Mouse (Mus musculus): ENCODE measurements around the gene Nudt8. TPM values are rescaled to one million over a fixed set of nuclear protein-coding genes. Genes with fewer than 3 reads are reported as not detected.
A peak's percentile ranks its signal among the peaks of the same experiment; 100 is the strongest.

Nudt8 gene
- polyA plus RNA-seq, 1 experiment from 2014 or later = 22.0 TPM

DNA sequence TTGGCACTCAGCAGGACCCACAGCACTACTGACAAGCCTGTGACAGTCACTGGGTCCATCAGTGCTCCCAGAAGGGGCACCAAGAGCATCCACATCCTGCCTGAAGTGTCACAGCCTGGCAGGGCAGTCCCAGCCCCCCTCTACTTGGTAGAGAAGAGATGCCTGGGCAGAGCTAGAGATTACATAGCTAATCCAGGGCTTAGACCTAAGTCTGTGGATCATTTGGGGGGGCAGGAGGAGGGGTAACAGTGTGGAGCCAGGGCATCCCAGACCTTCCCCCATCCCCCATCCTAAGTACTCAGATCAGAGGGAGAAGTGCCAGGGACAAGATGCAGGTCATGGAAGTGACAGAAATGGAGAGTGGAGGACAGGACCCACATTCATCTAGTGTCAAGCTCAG lies 14.4 kb downstream of the Nudt8 start:
- Histone ChIP-seq H3K27me3 (ENCODE audit: control insufficient read depth, insufficient read depth, low read depth, low read length) (no peaks in the 10 kb centered on the region), H3K4me3 (ENCODE audit: low read length) (no peak overlapping the region), H3K9me3 (ENCODE audit: control insufficient read depth, low read length) (no peaks in the 10 kb centered on the region), H3K9ac (ENCODE audit: low read length) (no peak overlapping the region), H3K4me2 (ENCODE audit: low read depth, low read length) (no peak overlapping the region), H3K36me3 (ENCODE audit: control insufficient read depth, insufficient read depth, low read length) (peaks cover 3% of the 10 kb centered on the region), H3K27ac (ENCODE audit: low read length) (no peak overlapping the region), H3K4me1 (replicated peaks; ENCODE audit: control insufficient read depth, insufficient read depth, low read length) (peaks cover 10% of the 10 kb centered on the region)
- no peak for ATAC-seq (ENCODE audit: low read depth)

DNA sequence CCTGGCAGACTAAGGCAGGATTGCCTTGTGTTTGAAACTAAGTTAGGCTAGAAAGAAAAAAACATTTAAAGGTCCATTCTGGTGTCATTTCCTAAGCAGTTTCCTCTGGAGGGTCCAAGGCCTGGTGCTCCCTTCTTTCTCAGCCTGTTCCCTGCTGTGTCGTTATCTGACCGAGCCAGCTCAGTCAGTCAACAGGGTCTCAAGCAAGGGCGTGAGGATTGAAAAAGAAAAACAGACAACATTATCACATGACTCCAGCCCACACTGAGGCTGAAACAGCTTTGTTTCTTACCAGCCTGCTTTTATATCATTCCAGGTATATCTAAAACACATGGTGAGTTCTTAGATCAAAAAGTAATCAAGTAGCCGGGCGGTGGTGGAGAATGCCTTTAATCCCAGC lies 15.3 kb downstream of the Nudt8 start:
- H3K27ac ChIP-seq (ENCODE audit: low read length) = no peak overlapping the region
- peaks cover 10% of the 10 kb centered on the region for H3K4me1 ChIP-seq (replicated peaks; ENCODE audit: control insufficient read depth, insufficient read depth, low read length)
- no peak overlapping the region for H3K9ac ChIP-seq (ENCODE audit: low read length)
- H3K27me3 ChIP-seq (ENCODE audit: control insufficient read depth, insufficient read depth, low read depth, low read length) = no peaks in the 10 kb centered on the region
- H3K4me2 ChIP-seq (ENCODE audit: low read depth, low read length) = no peak overlapping the region
- no peak overlapping the region for H3K4me3 ChIP-seq (ENCODE audit: low read length)
- no peaks in the 10 kb centered on the region for H3K36me3 ChIP-seq (ENCODE audit: control insufficient read depth, insufficient read depth, low read length)
- 53% methylated on average over 5 of the region's 5 CpGs for WGBS
- ATAC-seq (ENCODE audit: low read depth) = no peak
- H3K9me3 ChIP-seq (ENCODE audit: control insufficient read depth, low read length) = no peaks in the 10 kb centered on the region

DNA sequence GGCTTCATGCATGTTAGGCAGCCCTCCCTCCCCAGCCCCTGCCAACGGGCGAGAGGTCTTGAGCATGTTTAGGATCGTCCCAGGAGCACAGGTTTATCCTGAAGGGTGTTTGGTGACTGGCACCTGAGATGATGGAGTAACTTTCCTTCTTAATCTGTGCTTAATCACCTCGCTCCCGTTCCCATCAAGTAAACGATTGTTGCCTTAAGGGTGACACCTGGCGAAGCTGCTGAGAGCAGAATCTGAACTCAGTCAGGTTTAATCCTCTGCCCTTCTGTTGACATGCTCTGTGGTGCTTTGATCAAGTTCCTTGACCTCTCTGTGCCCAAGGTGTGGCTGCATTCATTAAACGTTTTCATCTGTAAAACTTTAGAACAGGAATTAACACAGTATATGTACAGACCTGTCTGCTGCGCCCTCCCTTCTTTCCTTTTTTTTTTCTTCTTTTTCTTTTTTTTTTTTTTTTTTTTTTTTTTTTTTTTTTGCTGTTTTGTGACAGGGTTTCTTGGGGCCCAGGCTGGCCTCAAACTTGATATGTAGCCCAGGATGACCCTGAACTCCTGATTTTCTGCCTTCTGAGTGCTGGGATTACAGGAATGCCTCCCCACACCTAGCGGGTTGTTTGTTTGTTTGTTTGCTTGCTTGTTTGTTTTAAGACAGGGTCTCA lies 17.7 kb downstream of the Nudt8 start:
- no peaks in the 10 kb centered on the region for H3K9me3 ChIP-seq (ENCODE audit: control insufficient read depth, low read length)
- WGBS = 41% methylated on average over 10 of the region's 10 CpGs
- H3K36me3 ChIP-seq (ENCODE audit: control insufficient read depth, insufficient read depth, low read length) = no peaks in the 10 kb centered on the region
- no peak overlapping the region for H3K27ac ChIP-seq (ENCODE audit: low read length)
- H3K27me3 ChIP-seq (ENCODE audit: control insufficient read depth, insufficient read depth, low read depth, low read length) = no peaks in the 10 kb centered on the region
- peaks cover 2% of the 10 kb centered on the region; the same call in 1 of the 2 replicates for H3K4me1 ChIP-seq (replicated peaks; ENCODE audit: control insufficient read depth, insufficient read depth, low read length)
- ATAC-seq (ENCODE audit: low read depth) = no peak
- H3K4me2 ChIP-seq (ENCODE audit: low read depth, low read length) = no peak overlapping the region
- 0 out of 2 replicates have a peak overlapping the region, but pooled peaks have one; percentile 0 for H3K9ac ChIP-seq (ENCODE audit: low read length)
- H3K4me3 ChIP-seq (ENCODE audit: low read length) = no peak overlapping the region

DNA sequence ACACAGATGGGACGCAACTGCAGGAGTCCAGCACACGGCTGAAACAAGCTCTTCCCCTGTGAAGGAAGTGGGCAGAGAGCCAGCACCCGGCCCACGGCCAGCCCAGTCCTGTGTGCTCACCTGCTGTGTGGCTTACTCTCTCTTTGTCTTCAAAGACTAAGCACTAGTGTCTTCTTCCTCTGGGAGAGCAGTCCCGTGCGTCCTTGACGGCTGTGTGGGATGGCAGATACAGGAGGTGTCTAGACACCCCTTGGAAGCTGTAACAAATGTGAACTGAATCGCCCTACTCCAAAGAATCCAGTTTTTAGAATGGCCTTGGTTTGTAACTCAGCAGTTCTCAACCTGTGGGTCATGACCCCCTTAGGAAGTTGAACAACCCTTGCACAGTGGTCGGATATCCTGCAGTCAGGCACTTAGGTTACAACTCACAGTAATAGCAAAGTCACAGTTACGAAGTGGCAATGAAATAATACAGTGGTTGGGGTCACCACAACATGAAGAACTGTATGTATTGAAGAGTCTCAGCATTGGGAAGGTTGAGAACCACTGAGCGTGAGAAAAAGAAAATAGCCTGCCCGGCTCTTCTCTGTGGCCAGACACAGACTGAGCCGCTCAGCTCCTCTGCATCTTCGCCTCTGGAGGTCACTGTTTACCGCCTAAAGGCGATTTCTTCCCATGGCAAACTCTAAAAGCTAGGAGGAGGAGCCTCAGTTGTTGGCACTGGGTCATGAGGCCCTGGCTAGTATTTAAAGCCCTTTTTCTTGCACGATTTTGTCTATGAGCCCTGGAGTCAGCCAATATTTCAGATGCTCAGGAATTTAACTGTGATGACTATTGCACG lies 18.6 kb downstream of the Nudt8 start:
- no peak overlapping the region for H3K27ac ChIP-seq (ENCODE audit: low read length)
- H3K4me1 ChIP-seq (replicated peaks; ENCODE audit: control insufficient read depth, insufficient read depth, low read length) = peaks cover 2% of the 10 kb centered on the region; the same call in 1 of the 2 replicates
- H3K4me3 ChIP-seq (ENCODE audit: low read length) = no peak overlapping the region
- H3K27me3 ChIP-seq (ENCODE audit: control insufficient read depth, insufficient read depth, low read depth, low read length) = no peaks in the 10 kb centered on the region
- ATAC-seq (ENCODE audit: low read depth) = peak; percentile 94
- peak overlapping the region; percentile 31; the same call in 1 of the 2 replicates for H3K9ac ChIP-seq (ENCODE audit: low read length)
- H3K36me3 ChIP-seq (ENCODE audit: control insufficient read depth, insufficient read depth, low read length) = no peaks in the 10 kb centered on the region
- H3K9me3 ChIP-seq (ENCODE audit: control insufficient read depth, low read length) = no peaks in the 10 kb centered on the region
- H3K4me2 ChIP-seq (ENCODE audit: low read depth, low read length) = no peak overlapping the region
- 24% methylated on average over 18 of the region's 18 CpGs for WGBS

DNA sequence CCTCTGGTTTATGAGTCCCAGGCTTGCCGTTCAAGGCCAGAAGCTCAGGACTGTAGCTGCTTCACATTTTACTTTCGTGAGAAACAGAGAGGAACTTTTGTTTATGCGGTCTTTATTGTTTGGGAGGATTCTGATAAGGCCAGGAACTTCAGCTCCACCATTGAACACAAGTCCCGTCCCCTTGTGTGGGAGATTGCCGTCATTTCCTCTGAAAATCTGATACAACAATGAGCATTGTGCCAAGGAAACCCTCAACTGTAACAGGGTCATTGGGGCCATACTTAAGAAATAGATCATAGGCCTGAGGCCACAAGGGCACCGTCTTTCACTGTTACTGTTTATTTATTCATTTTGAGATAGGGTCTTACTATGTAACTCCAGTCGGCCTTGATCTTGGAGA lies 22.8 kb downstream of the Nudt8 start:
- Histone ChIP-seq H3K9ac (ENCODE audit: low read length) (no peak overlapping the region), H3K9me3 (ENCODE audit: control insufficient read depth, low read length) (peaks cover 2% of the 10 kb centered on the region; the same call in 1 of the 2 replicates), H3K4me3 (ENCODE audit: low read length) (no peak overlapping the region), H3K4me1 (replicated peaks; ENCODE audit: control insufficient read depth, insufficient read depth, low read length) (peaks cover 2% of the 10 kb centered on the region; the same call in 1 of the 2 replicates), H3K27me3 (ENCODE audit: control insufficient read depth, insufficient read depth, low read depth, low read length) (no peaks in the 10 kb centered on the region), H3K27ac (ENCODE audit: low read length) (no peak overlapping the region), H3K36me3 (ENCODE audit: control insufficient read depth, insufficient read depth, low read length) (no peaks in the 10 kb centered on the region), H3K4me2 (ENCODE audit: low read depth, low read length) (no peak overlapping the region)
- 48% methylated on average over 7 of the region's 7 CpGs for WGBS
- ATAC-seq (ENCODE audit: low read depth) = no peak

DNA sequence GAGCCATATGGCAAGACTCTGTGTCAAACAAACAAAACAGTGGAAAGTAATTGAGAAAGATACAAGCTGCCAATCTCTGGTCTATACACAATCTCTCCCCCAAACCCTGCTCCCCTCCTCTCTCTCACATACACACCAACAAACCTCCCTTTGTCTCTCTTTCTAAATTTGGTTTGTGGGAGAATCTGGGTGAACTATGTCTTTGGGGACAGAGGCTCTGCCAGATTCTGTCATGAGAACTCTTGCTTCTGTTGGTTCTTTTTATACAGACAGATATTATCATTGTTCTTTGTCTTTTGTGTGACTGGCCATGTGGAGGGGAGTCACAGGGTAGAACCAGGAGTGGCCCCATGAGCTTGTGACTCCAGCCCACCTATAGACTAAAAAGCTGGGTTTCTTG lies 27.2 kb downstream of the Nudt8 start:
- no peak for ATAC-seq (ENCODE audit: low read depth)
- Histone ChIP-seq H3K4me3 (ENCODE audit: low read length) (no peak overlapping the region), H3K4me2 (ENCODE audit: low read depth, low read length) (no peak overlapping the region), H3K27ac (ENCODE audit: low read length) (no peak overlapping the region), H3K36me3 (ENCODE audit: control insufficient read depth, insufficient read depth, low read length) (no peaks in the 10 kb centered on the region), H3K4me1 (replicated peaks; ENCODE audit: control insufficient read depth, insufficient read depth, low read length) (no peaks in the 10 kb centered on the region), H3K9ac (ENCODE audit: low read length) (no peak overlapping the region), H3K9me3 (ENCODE audit: control insufficient read depth, low read length) (peaks cover 2% of the 10 kb centered on the region; the same call in 1 of the 2 replicates), H3K27me3 (ENCODE audit: control insufficient read depth, insufficient read depth, low read depth, low read length) (no peaks in the 10 kb centered on the region)

DNA sequence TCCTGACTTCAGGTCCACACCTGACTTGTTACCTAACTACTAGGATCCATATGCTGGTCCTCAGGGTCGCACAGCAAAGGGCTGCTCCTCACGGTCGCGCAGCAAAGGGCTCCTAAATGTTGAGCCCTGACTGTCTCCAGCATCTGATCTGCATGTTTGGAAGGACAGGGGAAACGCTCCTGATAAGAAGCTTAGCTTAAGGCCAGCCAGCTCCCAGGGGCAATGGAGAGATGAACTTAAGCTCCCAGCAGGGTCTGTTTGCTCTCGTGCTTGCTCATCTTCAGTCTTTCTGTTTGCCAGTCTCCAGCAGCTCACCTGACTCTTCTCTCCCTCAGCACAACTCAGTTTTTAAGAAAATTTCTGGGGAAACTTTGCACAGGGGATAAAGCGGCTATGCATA lies 32.3 kb downstream of the Nudt8 start:
- Histone ChIP-seq H3K4me3 (ENCODE audit: low read length) (no peak overlapping the region), H3K27ac (ENCODE audit: low read length) (no peak overlapping the region), H3K9me3 (ENCODE audit: control insufficient read depth, low read length) (no peaks in the 10 kb centered on the region), H3K36me3 (ENCODE audit: control insufficient read depth, insufficient read depth, low read length) (peaks cover 3% of the 10 kb centered on the region; the same call in 1 of the 2 replicates), H3K4me2 (ENCODE audit: low read depth, low read length) (no peak overlapping the region), H3K4me1 (replicated peaks; ENCODE audit: control insufficient read depth, insufficient read depth, low read length) (peaks cover 5% of the 10 kb centered on the region; the same call in 1 of the 2 replicates), H3K9ac (ENCODE audit: low read length) (no peak overlapping the region), H3K27me3 (ENCODE audit: control insufficient read depth, insufficient read depth, low read depth, low read length) (no peaks in the 10 kb centered on the region)
- no peak for ATAC-seq (ENCODE audit: low read depth)
- WGBS = 45% methylated on average over 7 of the region's 7 CpGs

DNA sequence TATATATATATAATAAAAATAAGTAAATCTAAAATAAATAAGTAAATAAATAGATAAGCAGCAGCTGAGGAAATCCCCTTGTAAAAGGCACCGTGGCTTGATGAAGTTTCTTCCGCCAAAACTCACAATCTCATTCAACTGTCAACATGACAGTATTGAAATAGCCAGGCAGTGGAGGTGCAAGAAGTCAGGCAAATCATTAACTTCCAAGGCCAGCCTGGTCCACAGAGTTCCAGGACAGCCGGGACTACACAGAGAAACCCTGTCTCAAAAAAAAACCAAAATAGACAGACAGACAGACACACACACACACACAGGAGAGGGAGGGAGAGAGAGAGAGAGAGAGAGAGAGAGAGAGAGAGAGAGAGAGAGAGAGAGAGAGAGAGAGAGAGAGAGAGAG lies 32.9 kb downstream of the Nudt8 start:
- no peak overlapping the region for H3K9ac ChIP-seq (ENCODE audit: low read length)
- no peak overlapping the region for H3K4me3 ChIP-seq (ENCODE audit: low read length)
- no peaks in the 10 kb centered on the region for H3K27me3 ChIP-seq (ENCODE audit: control insufficient read depth, insufficient read depth, low read depth, low read length)
- no peak overlapping the region for H3K27ac ChIP-seq (ENCODE audit: low read length)
- peaks cover 8% of the 10 kb centered on the region for H3K4me1 ChIP-seq (replicated peaks; ENCODE audit: control insufficient read depth, insufficient read depth, low read length)
- no peak overlapping the region for H3K4me2 ChIP-seq (ENCODE audit: low read depth, low read length)
- 51% methylated on average over 3 of the region's 3 CpGs for WGBS
- no peaks in the 10 kb centered on the region for H3K9me3 ChIP-seq (ENCODE audit: control insufficient read depth, low read length)
- peaks cover 3% of the 10 kb centered on the region; the same call in 1 of the 2 replicates for H3K36me3 ChIP-seq (ENCODE audit: control insufficient read depth, insufficient read depth, low read length)
- ATAC-seq (ENCODE audit: low read depth) = no peak

DNA sequence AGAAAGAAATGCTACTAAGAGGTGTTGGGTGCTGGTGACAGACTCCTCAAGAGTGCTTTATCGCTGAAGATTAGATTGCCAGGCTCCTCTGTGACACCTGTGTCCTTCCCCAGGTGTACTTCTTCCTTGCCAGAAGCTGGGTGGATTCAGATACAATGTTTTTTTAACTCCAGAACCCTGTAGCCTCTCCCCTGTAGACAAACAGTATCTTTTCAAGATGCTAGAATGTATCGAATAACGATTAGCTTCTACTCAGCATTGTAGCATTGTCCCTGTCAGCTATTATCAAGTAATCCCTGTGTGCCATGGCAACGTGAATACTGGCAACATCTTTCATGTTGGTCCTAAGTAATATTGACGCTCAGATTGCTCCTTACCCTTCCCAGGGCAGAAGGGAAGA lies 33.4 kb downstream of the Nudt8 start:
- Histone ChIP-seq H3K36me3 (ENCODE audit: control insufficient read depth, insufficient read depth, low read length) (peaks cover 3% of the 10 kb centered on the region; the same call in 1 of the 2 replicates), H3K9me3 (ENCODE audit: control insufficient read depth, low read length) (no peaks in the 10 kb centered on the region), H3K4me2 (ENCODE audit: low read depth, low read length) (no peak overlapping the region), H3K9ac (ENCODE audit: low read length) (no peak overlapping the region), H3K27me3 (ENCODE audit: control insufficient read depth, insufficient read depth, low read depth, low read length) (no peaks in the 10 kb centered on the region), H3K27ac (ENCODE audit: low read length) (no peak overlapping the region), H3K4me3 (ENCODE audit: low read length) (no peak overlapping the region), H3K4me1 (replicated peaks; ENCODE audit: control insufficient read depth, insufficient read depth, low read length) (peaks cover 10% of the 10 kb centered on the region)
- ATAC-seq (ENCODE audit: low read depth) = no peak
- 47% methylated on average over 5 of the region's 5 CpGs for WGBS

Measured in lung, embryonic 16.5 days (tissue).